Mouse (Mus musculus): ENCODE measurements at regions not wholly inside any gene's neighbourhood (a gene's known extent, or its start where the extent isn't known, plus 50 kb on each side); places are given as distances from the start of the nearest gene placed in this dataset.
A peak's percentile ranks its signal among the peaks of the same experiment; 100 is the strongest.

DNA sequence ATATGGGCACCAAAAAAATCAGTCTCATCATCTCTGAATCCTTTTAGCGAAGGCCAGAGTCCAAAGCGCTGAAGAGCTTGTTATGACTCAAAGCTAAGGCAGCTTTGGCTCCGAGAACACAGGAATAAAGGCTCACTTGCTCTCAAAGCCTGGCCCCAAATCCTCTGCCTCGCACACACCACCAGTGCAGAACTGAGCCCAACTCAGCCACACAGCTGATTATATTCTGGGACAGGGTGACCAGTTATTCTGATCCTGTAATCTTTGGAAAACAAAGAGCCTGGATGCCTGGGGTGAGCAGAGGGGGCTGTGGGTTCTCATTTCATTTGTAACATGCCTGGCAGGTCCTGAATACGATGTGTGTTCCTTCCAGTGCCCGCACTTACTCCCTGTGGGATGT lies 73.9 kb downstream of the Irx6 start:
- Histone ChIP-seq H3K9me3 (ENCODE audit: low read length) (no peaks in the 10 kb centered on the region), H3K4me3 (ENCODE audit: low read length) (no peak overlapping the region), H3K27me3 (ENCODE audit: insufficient read depth, low read length) (no peaks in the 10 kb centered on the region), H3K36me3 (ENCODE audit: insufficient read depth, low read length) (no peaks in the 10 kb centered on the region), H3K9ac (replicated peaks; ENCODE audit: low read length) (no peak overlapping the region), H3K4me2 (ENCODE audit: low read depth, low read length) (no peak overlapping the region), H3K4me1 (ENCODE audit: insufficient read depth, low read length) (no peaks in the 10 kb centered on the region), H3K27ac (no peak overlapping the region)
- ATAC-seq, result no peak
- no peak for DNase-seq (ENCODE audit: low spot score)
- 30% methylated on average over 6 of the region's 6 CpGs for WGBS
- no peak for TF ChIP-seq CTCF (IDR thresholded peaks at IDR 0.05; ENCODE audit: low read depth)

DNA sequence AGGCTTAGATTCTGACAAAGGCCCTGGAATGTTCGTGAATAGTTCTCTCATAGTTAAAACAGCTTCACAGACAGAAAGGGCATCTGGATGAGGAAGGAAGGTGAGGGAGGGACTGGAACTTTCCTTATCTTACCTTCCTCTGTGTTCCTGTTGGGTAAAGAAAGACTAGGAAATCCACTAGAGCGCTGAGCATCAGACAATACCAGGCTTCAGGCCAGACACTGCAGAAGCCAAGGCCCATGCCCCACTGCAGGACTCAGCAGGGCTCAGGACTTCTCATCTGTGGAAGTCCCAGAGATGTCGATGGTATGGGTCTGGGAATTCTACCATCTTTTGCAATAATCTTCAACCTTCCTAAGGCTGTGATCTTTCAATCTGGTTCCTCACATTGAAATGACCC lies 67.2 kb upstream of the Mmp2 start:
- no peak overlapping the region for H3K27ac ChIP-seq
- TF ChIP-seq CTCF (IDR thresholded peaks at IDR 0.05; ENCODE audit: low read depth), result no peak
- WGBS, result 88% methylated on average over 3 of the region's 3 CpGs
- DNase-seq (ENCODE audit: low spot score), result no peak
- H3K36me3 ChIP-seq (ENCODE audit: insufficient read depth, low read length), result no peaks in the 10 kb centered on the region
- no peaks in the 10 kb centered on the region for H3K9me3 ChIP-seq (ENCODE audit: low read length)
- no peak overlapping the region for H3K9ac ChIP-seq (replicated peaks; ENCODE audit: low read length)
- H3K4me3 ChIP-seq (ENCODE audit: low read length), result no peak overlapping the region
- no peak for ATAC-seq
- H3K4me2 ChIP-seq (ENCODE audit: low read depth, low read length), result no peak overlapping the region
- no peaks in the 10 kb centered on the region for H3K27me3 ChIP-seq (ENCODE audit: insufficient read depth, low read length)
- H3K4me1 ChIP-seq (ENCODE audit: insufficient read depth, low read length), result 0 out of 2 replicates have a peak, but pooled peaks cover 5% of the 10 kb centered on the region

DNA sequence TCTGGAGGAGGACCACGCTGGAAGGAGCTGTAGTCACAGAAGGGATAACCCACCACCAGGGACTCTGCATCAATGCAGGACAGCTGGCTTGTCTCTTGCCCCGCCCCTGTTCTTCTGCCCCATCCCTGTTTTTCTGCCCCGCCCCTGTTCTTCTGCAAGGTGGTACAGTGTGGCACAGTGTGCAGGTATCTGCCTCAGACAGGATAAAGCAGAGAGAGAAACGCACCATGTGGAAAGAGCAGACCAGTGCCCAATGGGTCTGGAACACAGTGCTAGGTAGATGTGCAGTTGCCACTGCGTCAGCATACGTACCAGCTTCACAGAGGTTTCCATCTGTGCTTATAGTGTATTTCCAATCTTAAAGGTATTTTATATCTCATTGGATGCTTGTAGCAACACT lies 66.2 kb upstream of the Mmp2 start:
- ATAC-seq, result no peak
- TF ChIP-seq CTCF (IDR thresholded peaks at IDR 0.05; ENCODE audit: low read depth), result no peak
- H3K9ac ChIP-seq (replicated peaks; ENCODE audit: low read length), result no peak overlapping the region
- no peak overlapping the region for H3K4me3 ChIP-seq (ENCODE audit: low read length)
- H3K27ac ChIP-seq, result no peak overlapping the region
- 0 out of 2 replicates have a peak, but pooled peaks cover 5% of the 10 kb centered on the region for H3K4me1 ChIP-seq (ENCODE audit: insufficient read depth, low read length)
- WGBS, result 98% methylated on average over 6 of the region's 6 CpGs
- no peaks in the 10 kb centered on the region for H3K36me3 ChIP-seq (ENCODE audit: insufficient read depth, low read length)
- H3K9me3 ChIP-seq (ENCODE audit: low read length), result no peaks in the 10 kb centered on the region
- no peak for DNase-seq (ENCODE audit: low spot score)
- no peak overlapping the region for H3K4me2 ChIP-seq (ENCODE audit: low read depth, low read length)
- no peaks in the 10 kb centered on the region for H3K27me3 ChIP-seq (ENCODE audit: insufficient read depth, low read length)

DNA sequence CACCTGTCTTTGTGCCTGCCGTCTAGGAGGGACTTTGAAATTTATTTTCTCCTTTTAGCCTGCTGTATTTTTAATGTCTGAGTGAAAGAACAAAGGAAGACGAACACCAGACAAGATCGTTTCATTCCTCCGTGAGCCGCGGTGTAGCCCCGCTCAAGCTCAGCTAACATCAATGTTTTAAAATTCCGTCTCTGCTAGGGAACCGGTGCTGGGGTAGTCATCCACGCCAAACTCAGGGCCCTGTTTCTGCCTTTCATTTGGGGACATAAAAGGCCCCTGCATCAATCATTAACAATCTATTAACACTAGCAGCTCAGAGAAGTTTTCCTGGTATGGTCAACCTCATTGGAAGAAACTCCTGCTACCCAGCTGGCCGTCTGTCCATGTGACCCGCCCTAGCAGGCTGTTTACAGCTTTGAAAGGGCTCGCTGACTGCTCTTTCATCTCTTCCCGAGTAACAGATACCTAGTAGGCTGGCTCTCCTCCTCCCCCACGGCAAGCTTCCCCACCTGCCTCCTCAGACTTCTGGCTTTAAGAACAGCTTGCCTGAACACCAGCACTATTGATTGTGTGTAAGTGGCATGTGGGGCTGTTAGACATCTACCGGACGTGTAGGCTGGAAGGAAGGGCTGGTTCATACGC lies 65.0 kb upstream of the Mmp2 start:
- Histone ChIP-seq H3K9ac (replicated peaks; ENCODE audit: low read length) (no peak overlapping the region), H3K36me3 (ENCODE audit: insufficient read depth, low read length) (no peaks in the 10 kb centered on the region), H3K4me1 (ENCODE audit: insufficient read depth, low read length) (0 out of 2 replicates have a peak, but pooled peaks cover 5% of the 10 kb centered on the region), H3K27ac (no peak overlapping the region), H3K4me2 (ENCODE audit: low read depth, low read length) (peak overlapping the region; percentile 25; the same call in 1 of the 2 replicates), H3K27me3 (ENCODE audit: insufficient read depth, low read length) (no peaks in the 10 kb centered on the region), H3K9me3 (ENCODE audit: low read length) (no peaks in the 10 kb centered on the region), H3K4me3 (ENCODE audit: low read length) (no peak overlapping the region)
- ATAC-seq (no peak), DNase-seq (ENCODE audit: low spot score) (peak; percentile 12)
- no peak for TF ChIP-seq CTCF (IDR thresholded peaks at IDR 0.05; ENCODE audit: low read depth)
- WGBS, result 19% methylated on average over 18 of the region's 18 CpGs

DNA sequence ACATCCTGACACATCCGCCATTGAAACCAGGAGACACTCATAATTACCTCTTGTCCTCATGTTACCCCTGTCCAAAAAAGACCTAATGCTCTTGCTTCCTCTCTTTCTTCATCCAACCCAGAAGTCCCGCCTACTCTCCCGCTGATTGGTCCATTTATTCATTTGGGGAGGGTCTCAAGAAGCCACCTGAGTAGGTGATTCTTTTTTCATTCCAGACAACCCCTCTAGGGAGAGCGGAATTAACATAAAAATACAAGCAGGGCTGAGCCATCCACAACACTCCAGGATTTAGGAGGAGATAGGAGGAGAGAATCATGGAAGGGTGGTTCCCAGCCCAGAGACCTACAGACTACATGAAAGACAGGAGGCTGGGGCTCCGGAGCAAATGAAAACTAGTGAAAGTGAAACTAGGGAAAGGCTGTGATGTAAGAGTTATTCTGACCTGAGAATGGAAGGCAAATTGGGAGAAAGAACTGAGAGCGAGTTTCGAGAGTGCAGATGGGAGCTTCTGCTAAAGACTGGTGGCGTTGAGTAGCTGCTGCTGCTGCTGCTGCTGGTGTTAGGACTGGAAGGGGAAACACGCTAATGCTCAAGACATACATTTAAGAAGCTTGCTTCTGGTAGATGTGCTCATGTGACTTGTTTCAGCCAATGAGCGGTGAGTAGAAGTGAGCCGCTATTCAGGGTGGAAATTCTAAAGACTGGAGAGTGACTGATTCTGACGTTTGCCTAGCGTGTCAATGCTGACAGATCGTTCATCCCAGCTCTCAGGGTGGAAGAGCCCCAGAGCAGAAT lies 55.0 kb upstream of the Mmp2 start:
- Histone ChIP-seq H3K4me2 (ENCODE audit: low read depth, low read length) (0 out of 2 replicates have a peak overlapping the region, but pooled peaks have one; percentile 5), H3K27ac (no peak overlapping the region), H3K27me3 (ENCODE audit: insufficient read depth, low read length) (no peaks in the 10 kb centered on the region), H3K4me3 (ENCODE audit: low read length) (no peak overlapping the region), H3K9ac (replicated peaks; ENCODE audit: low read length) (no peak overlapping the region), H3K36me3 (ENCODE audit: insufficient read depth, low read length) (no peaks in the 10 kb centered on the region), H3K4me1 (ENCODE audit: insufficient read depth, low read length) (no peaks in the 10 kb centered on the region), H3K9me3 (ENCODE audit: low read length) (no peaks in the 10 kb centered on the region)
- 65% methylated on average over 14 of the region's 14 CpGs for WGBS
- ATAC-seq, result no peak
- DNase-seq (ENCODE audit: low spot score), result no peak
- no peak for TF ChIP-seq CTCF (IDR thresholded peaks at IDR 0.05; ENCODE audit: low read depth)

DNA sequence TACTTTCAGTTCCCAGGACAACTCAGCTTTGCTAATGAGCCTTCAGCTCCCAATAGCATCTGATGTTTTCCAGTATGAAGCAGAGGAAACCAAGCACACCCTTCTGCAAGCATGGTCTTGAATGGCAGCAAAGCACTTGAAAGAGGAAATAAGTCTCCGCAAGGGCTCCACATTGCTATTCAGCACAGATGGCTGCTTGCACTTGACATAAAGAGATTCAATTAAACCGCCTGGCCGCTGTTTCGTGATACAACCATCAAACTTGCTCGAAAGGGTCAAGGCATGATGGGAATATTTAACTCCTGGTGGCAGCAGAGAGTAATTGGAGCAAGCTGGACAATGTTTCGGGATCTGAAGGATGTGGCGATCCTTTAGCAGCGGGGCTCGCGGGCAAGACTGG lies 54.3 kb upstream of the Mmp2 start:
- no peak overlapping the region for H3K9ac ChIP-seq (replicated peaks; ENCODE audit: low read length)
- no peaks in the 10 kb centered on the region for H3K9me3 ChIP-seq (ENCODE audit: low read length)
- no peak overlapping the region for H3K27ac ChIP-seq
- 62% methylated on average over 10 of the region's 10 CpGs for whole genome bisulfite sequencing
- TF ChIP-seq CTCF (IDR thresholded peaks at IDR 0.05; ENCODE audit: low read depth), result no peak
- ATAC-seq, result no peak
- no peaks in the 10 kb centered on the region for H3K36me3 ChIP-seq (ENCODE audit: insufficient read depth, low read length)
- H3K27me3 ChIP-seq (ENCODE audit: insufficient read depth, low read length), result no peaks in the 10 kb centered on the region
- 0 out of 2 replicates have a peak overlapping the region, but pooled peaks have one; percentile 5 for H3K4me2 ChIP-seq (ENCODE audit: low read depth, low read length)
- no peak overlapping the region for H3K4me3 ChIP-seq (ENCODE audit: low read length)
- no peaks in the 10 kb centered on the region for H3K4me1 ChIP-seq (ENCODE audit: insufficient read depth, low read length)
- peak; percentile 11 for DNase-seq (ENCODE audit: low spot score)

DNA sequence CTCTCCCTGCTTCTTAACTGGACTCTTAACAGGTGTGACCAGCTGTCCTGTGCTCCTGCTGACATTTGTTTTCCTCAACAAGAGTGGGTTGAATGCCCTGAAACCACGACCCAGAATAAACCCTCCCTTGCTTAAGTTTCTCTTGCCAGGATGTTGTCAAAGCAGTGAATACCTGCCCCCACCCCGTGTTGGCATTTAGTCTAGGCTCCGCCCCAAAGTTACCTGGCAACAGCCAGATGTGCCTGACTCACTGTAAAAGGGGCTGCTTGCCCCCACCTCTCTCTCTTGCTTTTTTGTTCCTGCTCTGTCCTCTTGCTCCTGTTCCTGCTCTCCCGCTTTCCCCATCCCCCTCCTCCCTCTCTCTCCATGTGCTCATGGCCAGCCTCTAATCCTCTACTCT lies 51.9 kb upstream of the Mmp2 start:
- Histone ChIP-seq H3K27ac (no peak overlapping the region), H3K4me3 (ENCODE audit: low read length) (no peak overlapping the region), H3K9ac (replicated peaks; ENCODE audit: low read length) (no peak overlapping the region), H3K36me3 (ENCODE audit: insufficient read depth, low read length) (no peaks in the 10 kb centered on the region), H3K4me1 (ENCODE audit: insufficient read depth, low read length) (no peaks in the 10 kb centered on the region), H3K27me3 (ENCODE audit: insufficient read depth, low read length) (no peaks in the 10 kb centered on the region), H3K9me3 (ENCODE audit: low read length) (no peaks in the 10 kb centered on the region), H3K4me2 (ENCODE audit: low read depth, low read length) (no peak overlapping the region)
- ATAC-seq (no peak), DNase-seq (ENCODE audit: low spot score) (no peak)
- 68% methylated on average over 4 of the region's 4 CpGs for WGBS
- no peak for TF ChIP-seq CTCF (IDR thresholded peaks at IDR 0.05; ENCODE audit: low read depth)

All from hindbrain, postnatal 0 days (tissue).